Comparison of ENCODE assay signal across 16 mouse cellular contexts in genomic region chr6:145326141-145326806, GRCm38 (mm10).
DNase-seq lines count a peak whose midpoint lies in the region; ATAC-seq and TF ChIP-seq lines count a peak whose summit lies in the region.
"Had no signal": no experiment of that assay in that cellular context is flagged by ENCODE, and none has a peak within 500 bp of the region (broad histone marks: within the 10 kb centered on the region; RNA-seq: fewer than 3 reads in every experiment).

No protein-coding gene starts in this region.

- WGBS in kidney, embryonic 15.5 days = 82% methylated on average over 12 of the region's 12 CpGs

- DNase-seq in left cerebral cortex, adult 2 months (ENCODE audit: extremely low spot score in 1 of 2, low spot score in 2 of 2) = peak; percentile 49 to 65
- DNase-seq in left cerebral cortex, adult 11 months (ENCODE audit: low spot score) = no peak
- peak; percentile 65 for DNase-seq in layer of hippocampus, adult 9-10 months (ENCODE audit: low spot score)
- peak; percentile 62 to 73 for DNase-seq in right cerebral cortex, postnatal 10 days (ENCODE audit: low spot score in 2 of 2)
- no peak for DNase-seq in ovary, postnatal 14 days (ENCODE audit: low spot score)
- no peak for DNase-seq in cerebellum, postnatal 4 days (ENCODE audit: low spot score in 2 of 2)
- DNase-seq: adrenal gland, postnatal 36 days; gastrocnemius, postnatal 25 days; kidney, adult 18-20 months; kidney, postnatal 4 days had no signal

- intact Hi-C loops in left cerebral cortex, adult 2 months (cut with DNase I) = no loop called here

- no peaks in the 10 kb centered on the region for H3K4me1 ChIP-seq in kidney, embryonic 15.5 days
- H3K4me1 ChIP-seq: hindbrain, embryonic 10.5 days had no signal

- H3K4me2 ChIP-seq in kidney, embryonic 15.5 days = no peak overlapping the region
- H3K4me2 ChIP-seq: midbrain, embryonic 11.5 days had no signal

- no peaks in the 10 kb centered on the region for H3K9me3 ChIP-seq in kidney, embryonic 15.5 days (replicated peaks)
- H3K9me3 ChIP-seq: hindbrain, embryonic 10.5 days had no signal

- no peak overlapping the region for H3K4me3 ChIP-seq in left cerebral cortex, adult 2 months
- H3K4me3 ChIP-seq in kidney, embryonic 15.5 days (replicated peaks) = no peak overlapping the region
- H3K4me3 ChIP-seq: hindbrain, embryonic 10.5 days; myocyte had no signal

- no peaks in the 10 kb centered on the region for H3K36me3 ChIP-seq in kidney, embryonic 15.5 days
- H3K36me3 ChIP-seq: hindbrain, embryonic 10.5 days had no signal

- H3K27me3 ChIP-seq in kidney, embryonic 15.5 days = no peaks in the 10 kb centered on the region

- H3K27ac ChIP-seq in left cerebral cortex, adult 2 months = peak overlapping the region; percentile 75
- H3K27ac ChIP-seq in kidney, embryonic 15.5 days = no peak overlapping the region
- H3K27ac ChIP-seq: hindbrain, embryonic 10.5 days had no signal

- no peak overlapping the region for H3K9ac ChIP-seq in kidney, embryonic 15.5 days

- peak; percentile 45; the same call in 1 of the 2 replicates for ATAC-seq in common myeloid progenitor, adult 5-6 weeks (replicated peaks; ENCODE audit: low read depth, poor library complexity, severe bottlenecking)
- no peak for ATAC-seq in kidney, embryonic 15.5 days (replicated peaks; ENCODE audit: low FRiP score)
- ATAC-seq: forebrain, embryonic 14.5 days had no signal

- no peak for TF ChIP-seq CTCF in left cerebral cortex, adult 2 months (IDR thresholded peaks at IDR 0.05)

Comparison
In these comparisons a context has a peak if more than half of its experiments do, and no peak if none do; other contexts are left out.
1. DNase-seq: peak in left cerebral cortex, adult 2 months (2 of 2), layer of hippocampus, adult 9-10 months (single experiment) and right cerebral cortex, postnatal 10 days (2 of 2); none in left cerebral cortex, adult 11 months (single experiment), ovary, postnatal 14 days (single experiment) and cerebellum, postnatal 4 days (0 of 2).